Mouse (Mus musculus): Measurements from ENCODE around the gene Plekhm1.
A peak's percentile ranks its signal among the peaks of the same experiment; 100 is the strongest.

Plekhm1 gene

DNA sequence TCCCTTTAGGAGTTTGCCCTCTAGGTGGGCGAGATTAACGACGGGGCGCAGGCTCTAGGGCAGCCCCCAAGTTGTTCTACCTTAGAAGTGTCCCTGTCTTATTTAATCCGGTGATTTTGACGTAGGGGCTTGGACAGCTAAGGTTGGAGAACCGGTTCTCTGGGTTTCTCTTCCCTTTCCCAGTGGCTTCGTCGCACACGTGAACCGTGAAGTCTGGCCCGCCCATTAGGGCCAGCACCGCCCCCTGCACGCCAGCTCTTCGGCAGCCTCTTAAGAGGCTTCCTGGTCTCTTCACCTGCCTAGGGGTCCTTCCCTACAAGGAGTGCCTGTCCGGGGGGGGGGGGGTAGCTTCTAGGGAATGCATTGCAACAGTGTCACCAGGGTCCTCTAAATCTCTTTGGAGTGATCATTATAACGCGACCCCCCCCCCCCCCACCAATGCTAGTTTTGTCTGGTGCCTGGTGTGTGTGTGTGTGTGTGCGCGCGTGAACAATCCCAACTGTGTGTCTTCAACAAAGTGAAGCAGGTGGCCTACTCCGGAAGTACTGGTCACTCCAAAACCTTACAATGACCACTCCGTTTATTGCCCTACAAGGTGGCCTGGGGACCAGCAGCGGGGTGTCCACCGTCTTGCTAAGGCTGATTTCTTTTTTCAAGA, 51.0 kb downstream of the Plekhm1 start:
- DNase-seq (ENCODE audit: low read depth, low spot score): peak; percentile 92

- DNase-seq (ENCODE audit: low read depth, low spot score): peak; percentile 41
These were observed 51.8 kb downstream of the Plekhm1 start for GRCm38 (mm10) chr11:103360661-103361081.

GRCm38 (mm10) chr11:103359841-103360641, 52.4 kb downstream of the Plekhm1 start:
- DNase-seq (ENCODE audit: low read depth, low spot score): peak; percentile 82

DNA sequence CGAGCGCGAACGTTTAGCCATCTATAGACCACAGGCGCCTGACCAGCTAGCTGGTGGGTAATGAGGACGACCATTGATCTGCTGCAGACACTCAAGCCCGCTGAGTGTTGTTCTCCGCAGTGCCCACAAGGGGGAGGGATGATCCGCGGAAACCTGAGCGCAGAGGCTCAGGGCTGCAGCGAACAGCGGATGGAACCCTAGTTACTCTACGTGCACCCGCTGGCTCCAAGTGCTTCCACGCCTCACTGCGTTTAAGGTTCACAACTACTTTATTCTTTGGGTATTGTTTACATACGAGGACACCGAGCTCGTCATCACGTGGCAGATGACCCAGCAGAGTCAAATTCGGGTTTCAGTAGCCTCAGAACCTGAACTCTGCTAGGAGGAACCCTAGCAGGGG, 53.4 kb downstream of the Plekhm1 start:
- peak; percentile 92 for DNase-seq (ENCODE audit: low read depth, low spot score)

DNA sequence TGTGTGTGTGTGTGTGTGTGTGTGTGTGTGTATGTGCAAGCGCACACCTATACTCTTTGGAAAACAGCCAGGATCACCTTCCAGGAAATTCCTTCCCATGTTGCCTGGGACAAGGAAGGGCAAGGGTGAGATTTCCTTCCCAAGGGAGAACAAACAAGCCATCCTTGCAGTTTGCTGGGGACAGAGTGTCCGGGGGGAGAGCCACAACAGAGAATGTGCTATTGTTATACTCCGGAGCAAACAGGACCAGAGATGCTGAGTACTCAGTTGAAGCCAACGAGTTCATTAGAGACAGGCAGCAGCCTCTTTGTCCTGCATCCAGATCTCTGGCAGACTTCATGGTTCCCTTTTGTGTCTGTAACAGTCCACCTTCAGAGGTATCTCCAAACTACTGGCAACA, 54.2 kb downstream of the Plekhm1 start:
- no peak for DNase-seq (ENCODE audit: low read depth, low spot score)

- DNase-seq (ENCODE audit: low read depth, low spot score): no peak
These were observed 54.8 kb downstream of the Plekhm1 start for GRCm38 (mm10) chr11:103357710-103358109.

GRCm38 (mm10) chr11:103356938-103357670, 55.4 kb downstream of the Plekhm1 start:
- no peak for DNase-seq (ENCODE audit: low read depth, low spot score)

DNA sequence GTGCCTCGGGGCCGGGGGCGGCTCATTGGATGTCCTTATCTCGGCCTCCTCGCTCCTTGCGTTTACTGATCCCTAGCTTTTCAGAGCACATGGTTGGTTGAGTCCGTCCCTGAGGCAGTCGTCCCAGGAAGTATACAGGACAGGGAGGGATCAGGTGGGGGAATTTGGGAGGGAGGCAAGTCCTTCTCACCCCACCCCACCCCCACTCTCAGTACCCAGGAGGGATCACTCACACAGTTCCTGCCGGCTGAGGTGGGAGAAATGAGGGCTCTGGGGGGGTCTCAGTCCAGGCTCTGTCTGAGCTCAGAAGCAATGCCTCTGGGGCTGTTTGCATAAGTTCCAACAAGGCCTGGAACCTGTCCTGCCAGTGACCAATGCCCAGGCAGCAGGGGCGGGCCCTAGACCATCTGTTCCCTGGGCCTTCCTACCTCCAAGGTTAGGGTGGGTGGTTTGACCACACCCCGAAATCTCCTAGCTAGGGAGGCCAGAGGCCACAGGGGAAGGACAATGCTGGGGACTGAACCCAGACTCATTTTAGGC, 56.4 kb downstream of the Plekhm1 start:
- no peak for DNase-seq (ENCODE audit: low read depth, low spot score)

DNA sequence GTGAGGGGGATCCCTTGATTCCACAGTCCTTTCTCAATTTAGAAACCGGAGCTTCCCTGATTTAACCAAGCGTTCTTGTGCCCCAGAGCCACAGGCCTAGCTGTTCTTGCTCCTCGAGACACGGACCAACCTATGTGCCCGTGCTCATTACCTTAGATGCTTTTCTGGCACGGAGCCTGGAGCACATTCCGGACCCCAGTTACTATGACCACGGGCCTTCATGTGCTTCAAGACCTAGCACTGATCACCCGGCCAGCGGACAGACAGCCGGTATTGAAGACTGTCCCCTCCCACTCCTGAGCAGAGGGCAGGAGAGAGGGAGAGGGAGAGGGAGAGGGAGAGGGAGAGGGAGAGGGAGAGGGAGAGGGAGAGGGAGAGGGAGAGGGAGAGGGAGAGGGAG, 57.2 kb downstream of the Plekhm1 start:
- DNase-seq (ENCODE audit: low read depth, low spot score): no peak

DNA sequence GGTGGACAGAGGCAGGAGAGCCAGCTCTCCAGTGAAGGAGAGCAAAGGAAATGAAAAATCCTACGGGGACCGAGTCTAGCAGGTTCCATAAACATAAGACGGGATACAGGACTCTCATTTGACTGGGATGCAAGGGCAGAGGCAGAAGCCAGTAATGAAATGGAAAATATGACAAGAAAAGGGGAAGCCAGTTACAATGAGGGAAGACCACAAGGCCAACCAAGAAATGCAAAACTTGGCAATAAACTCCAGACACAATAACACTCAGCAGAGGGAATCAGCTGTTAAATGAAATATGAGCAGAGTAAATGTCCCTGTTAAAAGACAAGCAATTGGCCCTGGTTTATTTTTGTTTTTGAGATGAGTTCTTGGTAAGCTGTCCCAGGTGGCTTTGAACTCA, 58.5 kb downstream of the Plekhm1 start:
- no peak for DNase-seq (ENCODE audit: low read depth, low spot score)

GRCm38 (mm10) chr11:103352239-103352814, 60.2 kb downstream of the Plekhm1 start:
- peak; percentile 57 for DNase-seq (ENCODE audit: low read depth, low spot score)

DNA sequence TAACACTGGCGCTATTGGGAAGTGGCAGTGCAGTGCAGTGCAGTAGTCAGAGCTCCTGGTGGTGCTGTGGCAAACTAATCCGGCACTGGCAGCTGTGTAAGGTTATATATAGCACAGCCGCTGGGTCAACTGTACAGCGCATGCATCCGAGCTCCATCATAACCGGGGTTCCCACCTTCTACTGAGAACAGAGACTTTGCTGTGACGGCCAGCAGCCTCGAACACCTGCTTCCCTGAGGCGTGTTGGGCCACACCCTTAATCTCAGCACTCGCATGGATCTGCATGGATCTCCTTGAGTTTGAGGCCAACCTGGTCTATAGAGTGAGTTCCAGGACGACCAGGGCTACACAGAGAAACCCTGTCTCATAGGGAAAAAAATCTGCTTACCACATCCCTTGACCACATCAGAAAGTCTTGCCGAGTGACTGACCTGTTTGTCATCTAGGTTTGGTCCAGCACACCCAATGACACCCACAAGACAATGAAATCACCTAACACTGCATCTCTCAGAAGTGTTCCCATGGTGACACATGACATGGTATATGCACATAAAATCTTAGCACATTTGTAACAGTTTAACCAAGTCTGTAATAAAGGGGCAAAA, 61.7 kb downstream of the Plekhm1 start:
- DNase-seq (ENCODE audit: low read depth, low spot score): no peak

DNA sequence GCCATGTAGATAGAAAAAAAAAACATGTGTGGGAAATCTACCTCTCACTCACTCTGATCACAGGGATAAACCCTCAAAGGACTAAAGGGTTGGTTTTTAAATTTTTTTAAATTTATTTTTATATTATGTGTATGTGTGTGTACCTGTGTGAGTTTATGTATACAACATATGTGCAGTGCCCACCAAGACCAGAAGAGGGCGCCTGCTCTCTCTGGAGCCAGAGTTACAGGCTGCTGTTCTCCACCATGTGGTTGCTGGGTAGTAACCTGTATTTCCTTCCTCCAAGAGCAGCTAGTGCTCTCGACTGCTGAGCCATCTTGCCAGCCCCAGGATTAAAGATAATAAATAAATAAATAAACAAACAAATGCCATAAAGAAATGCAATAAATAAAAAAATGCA, 62.8 kb downstream of the Plekhm1 start:
- peak; percentile 72 for DNase-seq (ENCODE audit: low read depth, low spot score)

- no peak for DNase-seq (ENCODE audit: low read depth, low spot score)
These were observed 65.8 kb downstream of the Plekhm1 start for GRCm38 (mm10) chr11:103346657-103347056.

DNA sequence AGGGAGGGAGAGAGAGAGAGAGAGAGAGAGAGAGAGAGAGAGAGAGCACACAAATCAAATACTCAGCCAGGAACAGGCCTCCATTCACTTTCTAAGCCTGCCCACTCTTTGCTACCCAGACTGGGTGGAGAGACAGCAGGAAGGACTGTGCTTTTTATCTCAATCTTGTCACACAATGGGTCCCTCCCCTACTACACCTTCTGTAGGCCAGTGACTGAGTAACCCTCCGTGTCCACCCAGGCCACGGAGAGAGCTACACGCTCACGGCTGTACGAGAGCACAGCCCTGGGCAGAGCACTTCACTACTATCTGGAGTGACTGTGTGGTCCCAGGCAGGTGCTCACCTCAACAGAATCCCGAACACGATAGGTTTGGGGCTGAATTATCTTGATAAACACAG, 66.3 kb downstream of the Plekhm1 start:
- no peak for DNase-seq (ENCODE audit: low read depth, low spot score)

DNA sequence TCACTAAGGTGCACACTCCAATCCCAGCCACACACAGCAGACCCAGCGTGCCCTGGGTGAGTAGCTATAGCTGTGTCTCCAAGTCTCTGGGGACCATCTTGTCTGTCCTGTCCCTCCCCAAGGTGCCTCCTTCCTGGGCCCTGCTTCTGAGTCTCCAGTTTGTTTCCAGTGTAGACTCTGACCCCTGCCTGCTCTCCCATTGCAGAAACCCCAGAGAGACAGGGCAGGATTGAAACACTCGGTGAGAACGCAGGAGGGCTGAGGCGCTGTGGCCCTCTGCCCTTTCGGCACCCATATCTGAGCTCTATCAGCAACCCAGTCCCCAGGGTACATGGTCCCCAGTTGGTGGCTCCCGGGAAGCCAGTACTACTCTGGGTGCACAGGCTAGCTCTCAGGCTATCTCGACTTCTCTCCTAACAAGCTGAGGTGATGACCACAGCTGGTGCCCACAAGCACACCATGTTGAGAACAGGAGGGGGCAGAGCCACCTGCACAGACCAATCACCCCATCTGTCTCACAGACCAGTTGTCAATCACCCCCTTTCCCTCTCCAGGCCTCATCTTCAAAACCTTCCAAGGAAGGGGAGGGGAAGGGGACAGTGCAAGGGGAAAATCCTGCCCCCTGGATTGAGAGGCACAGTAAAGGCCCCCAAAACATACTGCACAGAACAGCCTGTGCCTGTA, 66.9 kb downstream of the Plekhm1 start:
- DNase-seq (ENCODE audit: low read depth, low spot score): no peak

DNA sequence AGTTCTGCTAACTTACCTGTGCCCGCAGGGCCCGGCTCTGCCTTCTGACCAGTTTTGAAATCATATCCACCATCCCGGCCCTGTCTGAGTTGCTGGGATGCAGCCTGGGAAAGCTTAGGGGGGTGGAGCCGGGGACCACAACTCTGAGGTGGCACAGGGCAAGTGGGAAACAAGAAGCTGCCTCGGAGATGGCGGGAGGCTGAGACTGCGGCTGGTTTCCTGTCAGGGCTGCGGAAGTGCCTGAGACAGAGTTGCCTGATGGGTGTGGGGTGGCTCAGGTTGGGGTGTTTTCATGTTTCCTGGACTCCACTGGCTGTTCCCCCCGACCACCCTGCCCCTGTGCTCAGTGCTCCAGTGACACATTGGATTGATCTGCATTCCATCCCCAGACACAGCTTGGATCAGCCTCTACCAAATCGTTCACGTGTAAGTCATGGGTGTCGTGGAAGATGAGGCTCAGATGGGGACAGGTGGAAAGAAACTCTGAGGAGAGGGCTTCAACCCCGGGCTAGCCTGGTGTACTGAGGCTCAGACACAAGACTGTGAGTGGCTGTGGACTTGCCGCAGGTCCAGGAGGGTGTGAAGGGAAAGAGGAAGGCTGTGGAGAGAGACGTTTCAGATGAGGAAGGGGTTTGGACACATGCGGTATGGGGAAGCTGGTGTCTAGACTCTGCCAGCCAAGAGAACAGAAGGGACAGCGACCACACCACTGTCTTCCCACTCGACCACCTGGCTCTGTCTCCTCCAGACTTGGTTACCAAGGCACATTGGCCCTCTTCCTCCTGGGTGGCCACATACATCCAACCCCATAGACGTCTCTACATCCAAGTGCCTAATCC, 67.8 kb downstream of the Plekhm1 start:
- peak; percentile 34 for DNase-seq (ENCODE audit: low read depth, low spot score)

DNA sequence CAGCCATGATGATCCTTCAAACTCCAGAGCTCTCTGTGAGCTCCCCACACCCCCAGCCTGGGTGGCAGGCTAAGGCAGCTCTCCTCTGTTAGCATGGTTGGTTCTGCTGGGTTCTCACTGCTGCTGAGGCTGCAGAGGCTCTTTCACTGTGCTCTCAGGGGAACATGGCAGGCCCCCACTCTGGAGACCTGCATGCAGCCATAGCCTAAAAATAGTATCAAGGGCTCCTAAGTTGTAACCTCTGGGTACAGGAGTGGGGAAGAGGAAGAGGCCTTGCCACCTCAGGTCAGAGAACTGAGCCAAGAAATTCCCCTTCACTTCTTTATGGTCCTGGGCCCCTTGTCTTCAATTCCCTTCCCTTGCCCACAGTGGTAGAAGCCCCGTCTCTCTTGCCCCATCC, 68.6 kb downstream of the Plekhm1 start:
- DNase-seq (ENCODE audit: low read depth, low spot score): no peak

DNA sequence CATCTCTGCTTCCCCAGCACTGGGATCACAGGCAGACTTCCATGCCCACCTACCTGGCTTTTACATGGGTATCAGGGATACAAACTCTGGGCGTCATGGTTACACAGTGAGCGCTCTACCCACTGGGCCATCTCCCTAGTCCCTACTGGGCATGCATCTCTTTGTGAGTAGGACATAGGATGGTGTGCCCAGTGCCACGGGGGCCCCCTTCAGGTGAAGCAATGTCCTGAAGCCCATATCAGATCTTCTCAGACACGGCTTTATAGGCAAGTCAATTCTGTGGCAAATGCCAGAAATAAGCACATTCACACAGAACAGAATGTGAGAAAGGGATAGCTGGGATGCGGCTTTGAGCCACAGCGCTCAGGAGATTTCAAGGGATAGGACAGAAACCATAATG, 69.4 kb downstream of the Plekhm1 start:
- no peak for DNase-seq (ENCODE audit: low read depth, low spot score)

- peak; percentile 93 for DNase-seq (ENCODE audit: low read depth, low spot score)
These were observed 71.8 kb downstream of the Plekhm1 start for GRCm38 (mm10) chr11:103340677-103341076.

Data from R1 (cell line).